Mouse (Mus musculus) right cerebral cortex, postnatal 36 days (tissue): ENCODE results near the gene Szt2.
A peak's percentile ranks its signal among the peaks of the same experiment; 100 is the strongest.

ENCODE experiments used
- DNase-seq, 2 experiments: peaks; one replicate each; pipeline ENCODE4 v3.0.0; 2022; ENCODE audit warnings: low spot score in 2 of 2, mixed read lengths in 1 of 2

The Szt2 gene

GRCm38 (mm10) chr4:118409142-118409900, at the start of gene Szt2, which contains the start of gene Med8:
Gene Szt2, minus strand, starts transcription at chr4:118409273.
Gene Med8, plus strand, starts transcription at chr4:118409337.
- DNase-seq, result peak; percentile 87 to 89

- DNase-seq, result no peak
Measured at GRCm38 (mm10) chr4:118457345-118457975, 48.4 kb upstream of the Szt2 start, which contains the start of gene Mpl. Gene Mpl, minus strand, starts transcription at chr4:118457513.

DNA sequence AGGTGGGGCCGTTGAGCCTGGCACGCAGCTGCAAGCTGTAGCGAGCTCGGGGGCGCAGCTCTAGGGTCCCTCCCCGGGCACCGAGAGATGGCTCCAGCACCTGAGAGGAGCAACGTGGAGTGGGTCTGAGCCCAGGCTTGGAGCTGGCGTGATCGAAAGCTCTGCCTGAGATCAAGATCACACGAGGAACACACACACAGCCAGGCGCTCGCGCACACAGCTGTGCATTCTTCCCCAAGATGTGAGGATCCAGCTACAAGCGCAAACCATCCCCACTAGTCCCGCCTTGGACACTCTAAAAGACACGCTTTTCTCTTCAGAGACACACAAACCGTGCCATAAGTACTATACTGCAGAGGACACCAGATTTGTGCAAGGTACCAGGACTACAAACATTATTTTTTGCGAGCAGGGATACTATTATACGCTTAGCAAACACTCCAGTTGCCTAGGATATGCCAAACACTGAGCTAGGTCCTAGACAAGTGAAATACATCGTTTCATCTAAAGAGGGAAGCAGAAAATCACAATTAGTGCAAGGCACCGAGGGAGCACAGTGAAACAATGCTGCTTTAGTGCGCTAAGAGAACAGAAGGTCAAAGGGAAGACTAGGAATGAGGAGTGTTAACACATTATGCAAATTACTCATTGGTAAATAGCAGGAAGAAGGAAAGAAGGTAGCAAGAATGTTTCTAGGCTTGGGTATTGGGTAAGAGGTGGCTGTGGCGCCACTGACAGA, 37.5 kb upstream of the Szt2 start:
- no peak for DNase-seq

- no peak for DNase-seq
Measured at GRCm38 (mm10) chr4:118445781-118446414, 36.8 kb upstream of the Szt2 start.

GRCm38 (mm10) chr4:118445088-118445487, 36.0 kb upstream of the Szt2 start:
- DNase-seq, result peak in 1 of 2 experiments; percentile 69

GRCm38 (mm10) chr4:118437829-118438253, 28.8 kb upstream of the Szt2 start:
- DNase-seq, result no peak

DNA sequence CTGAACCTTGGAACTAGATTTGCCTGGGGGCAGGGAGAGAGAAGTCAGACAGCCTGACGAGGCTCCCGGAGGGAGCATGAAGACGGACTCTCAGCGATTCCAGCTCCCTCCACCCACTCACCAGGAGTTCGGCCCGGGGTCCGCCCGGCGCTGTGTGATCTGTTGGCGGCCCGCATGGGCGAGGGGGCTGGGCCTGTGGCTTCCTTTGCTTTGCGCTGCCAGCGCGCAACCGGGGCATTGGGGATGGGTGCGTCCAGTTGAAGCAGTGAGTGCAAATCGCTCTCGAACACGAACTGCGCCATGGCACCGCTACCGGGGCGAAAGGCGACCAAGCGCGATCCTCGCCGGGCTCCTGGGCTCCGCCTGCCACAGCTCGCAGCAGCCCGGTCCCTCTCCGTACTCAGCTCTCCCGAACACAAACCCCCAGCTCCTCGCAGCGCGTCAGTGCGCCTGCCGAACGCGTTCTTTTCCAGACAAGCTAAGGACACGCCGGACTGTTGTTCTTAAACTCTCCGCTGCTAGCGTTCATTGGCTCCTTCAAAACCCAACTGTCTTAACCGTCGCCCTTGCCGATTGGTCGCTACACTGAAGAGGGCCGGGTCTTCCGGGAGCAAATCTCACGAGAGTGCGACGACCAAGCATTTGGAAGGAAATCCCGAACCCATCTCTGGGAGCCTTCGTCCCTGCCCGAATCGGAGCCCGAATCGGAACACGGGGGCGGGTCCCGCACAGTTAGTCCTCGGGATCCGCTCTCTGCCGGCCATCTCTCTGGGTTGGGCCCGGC, 27.9 kb upstream of the Szt2 start, which contains the start of gene Cdc20:
Gene Cdc20, minus strand, starts transcription at position 533 of the 784 bp plus-strand sequence.
- DNase-seq, result peak; percentile 82 to 85

- DNase-seq, result no peak
Measured at GRCm38 (mm10) chr4:118432332-118432731, 23.3 kb upstream of the Szt2 start.

DNA sequence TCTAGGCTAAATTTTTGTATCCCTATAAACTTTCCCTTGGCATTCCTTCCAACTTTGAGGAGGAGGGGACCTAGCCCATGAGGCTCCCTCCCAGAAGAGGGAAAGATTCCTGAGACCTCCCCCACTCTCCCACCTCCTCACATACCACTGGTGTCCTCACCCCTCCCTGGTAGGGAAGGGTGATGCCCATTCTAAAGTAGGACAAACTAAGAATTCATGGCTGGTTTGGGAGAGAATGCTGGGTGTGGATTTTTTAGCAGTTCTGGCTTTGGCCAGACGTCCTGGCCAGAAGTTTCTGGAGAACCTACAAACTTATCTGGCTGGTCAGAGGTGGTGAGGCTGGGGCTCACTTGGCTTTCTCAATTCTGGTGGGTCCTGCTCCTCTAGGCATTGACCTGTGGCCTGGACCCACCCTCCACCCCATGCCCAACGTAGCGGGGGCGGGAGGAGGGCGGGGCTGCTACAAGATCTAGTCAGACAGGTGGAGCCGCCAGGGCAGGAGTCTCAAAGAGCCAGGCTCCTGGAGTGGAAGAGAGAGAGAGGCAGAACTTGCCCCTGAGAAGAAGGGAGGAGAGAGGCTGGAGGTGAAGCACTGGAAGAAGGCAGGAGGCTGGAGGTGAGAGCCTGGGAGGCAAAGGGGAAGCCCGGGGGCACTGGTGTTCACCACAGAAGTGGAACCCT, 20.3 kb upstream of the Szt2 start:
- DNase-seq, result no peak

DNA sequence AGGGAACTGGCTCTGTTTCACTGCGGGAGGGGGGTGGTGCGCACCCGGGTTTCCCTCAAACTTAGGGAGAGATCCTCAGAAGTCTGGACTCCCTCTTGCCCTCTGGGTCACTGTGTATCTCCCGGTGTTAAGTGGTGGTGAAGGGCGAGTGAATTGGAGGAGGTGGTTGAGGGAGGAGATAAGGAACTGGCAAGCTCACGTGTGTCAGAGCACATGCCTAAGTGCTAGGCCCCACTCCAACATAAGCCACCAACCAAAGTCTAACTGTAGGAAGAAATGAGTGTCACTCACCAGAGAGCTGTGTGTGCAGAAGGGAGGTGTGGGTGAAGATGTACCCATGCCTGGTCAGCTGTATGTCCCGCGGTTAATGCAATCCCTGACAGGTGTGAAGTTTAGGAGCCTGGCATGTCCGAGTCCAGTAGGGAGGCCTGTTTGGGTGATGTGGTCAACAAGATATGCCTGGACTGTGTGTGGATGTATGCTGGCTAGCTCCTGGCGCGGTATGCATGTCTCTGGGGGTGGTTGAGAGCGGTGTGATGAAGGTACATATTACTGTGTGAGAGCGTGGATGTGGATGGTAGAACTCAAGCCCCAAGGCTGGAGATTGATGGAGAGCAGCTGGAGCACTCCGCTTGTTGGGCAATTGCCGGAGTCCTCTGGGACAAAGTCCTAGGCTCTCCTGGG, 19.6 kb upstream of the Szt2 start:
- DNase-seq, result no peak

GRCm38 (mm10) chr4:118427768-118428451, 18.8 kb upstream of the Szt2 start, which contains the start of gene Elovl1:
Gene Elovl1, plus strand, starts transcription at chr4:118428093.
- peak; percentile 53 to 54 for DNase-seq

GRCm38 (mm10) chr4:118427415-118427767, 18.3 kb upstream of the Szt2 start:
- no peak for DNase-seq

GRCm38 (mm10) chr4:118425374-118425773, 16.3 kb upstream of the Szt2 start:
- no peak for DNase-seq

DNA sequence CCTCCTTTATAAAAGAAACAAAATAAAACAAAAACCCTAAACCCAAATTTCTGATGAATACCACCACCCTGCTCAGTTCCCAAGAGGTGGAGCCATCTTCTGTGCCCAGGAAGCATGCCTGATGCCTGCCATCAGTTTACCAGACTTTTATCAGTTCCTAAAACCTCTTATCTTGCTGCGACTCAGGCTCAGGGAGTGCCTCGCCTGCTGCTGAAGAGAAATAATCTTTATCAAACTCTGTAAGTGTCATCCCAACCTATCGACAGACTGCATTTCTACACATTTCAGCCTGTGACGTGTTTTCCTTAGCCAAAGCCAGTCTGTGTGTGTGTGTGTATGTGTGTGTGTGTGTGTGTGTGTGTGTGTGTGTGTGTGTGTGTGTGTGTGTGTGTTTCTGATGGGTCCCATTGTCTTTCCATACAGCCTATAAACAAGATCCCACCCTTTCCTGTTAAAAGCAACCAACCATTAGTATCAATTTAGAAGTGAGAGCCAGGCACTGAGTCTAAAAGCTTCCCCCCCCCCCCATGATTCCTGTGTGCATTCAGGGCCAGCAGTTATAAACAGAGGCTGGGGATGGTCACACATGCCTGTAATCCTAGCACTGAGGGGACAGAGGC, 15.6 kb upstream of the Szt2 start:
- DNase-seq, result no peak

DNA sequence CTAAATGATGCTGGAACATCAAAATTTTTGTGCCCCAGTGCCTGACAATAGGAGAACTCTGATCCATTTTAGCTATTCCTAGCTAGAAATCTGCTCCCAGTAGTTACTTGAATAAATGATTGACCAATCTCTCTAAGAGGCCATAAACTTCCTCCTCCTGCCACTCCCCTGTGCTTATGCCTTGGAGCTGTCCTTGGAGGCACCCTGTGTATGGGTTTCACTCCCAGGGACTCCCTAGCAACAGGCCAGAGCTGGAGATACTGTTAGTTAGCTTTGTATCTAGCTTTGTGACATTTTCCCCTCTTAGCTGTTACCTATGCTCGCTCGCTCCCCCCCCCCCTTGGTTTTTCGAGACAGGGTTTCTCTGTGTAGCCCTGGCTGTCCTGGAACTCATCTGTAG, 12.3 kb upstream of the Szt2 start:
- DNase-seq, result no peak

DNA sequence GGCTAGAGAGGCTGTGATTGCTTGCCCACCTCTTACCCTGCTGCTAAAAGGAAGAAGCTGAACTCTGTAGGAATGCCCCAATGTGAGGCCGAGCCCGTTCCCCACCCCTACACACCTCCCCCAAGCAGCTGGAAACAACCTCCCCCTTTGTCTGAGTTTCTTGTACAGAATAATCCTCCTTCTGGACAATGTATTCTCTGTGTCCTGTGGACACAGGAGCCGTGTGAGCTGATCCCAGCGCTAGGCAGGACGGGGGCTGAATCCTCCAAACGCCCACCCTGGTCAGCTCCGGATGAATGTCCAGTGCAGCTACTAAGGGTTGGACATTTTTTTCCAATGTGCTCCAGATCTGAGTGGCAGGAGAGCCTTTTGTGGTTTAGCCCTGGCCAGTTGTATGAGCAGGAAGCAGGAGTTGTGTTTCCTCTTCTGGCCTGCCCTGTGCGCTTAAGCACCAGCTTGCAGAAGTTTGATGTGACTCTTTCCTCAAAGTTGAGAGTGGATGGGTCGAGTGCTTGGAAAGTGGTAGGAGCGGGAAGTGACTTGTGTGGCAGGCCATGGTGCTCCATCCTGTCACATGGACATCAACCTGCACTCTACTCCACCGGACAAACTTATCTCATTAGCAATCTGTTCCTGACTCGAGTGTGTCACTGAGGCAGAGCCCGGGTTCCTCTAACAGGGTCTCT, 8.2 kb upstream of the Szt2 start:
- no peak for DNase-seq

GRCm38 (mm10) chr4:118416329-118416728, 7.3 kb upstream of the Szt2 start:
- DNase-seq, result peak in 1 of 2 experiments; percentile 51

DNA sequence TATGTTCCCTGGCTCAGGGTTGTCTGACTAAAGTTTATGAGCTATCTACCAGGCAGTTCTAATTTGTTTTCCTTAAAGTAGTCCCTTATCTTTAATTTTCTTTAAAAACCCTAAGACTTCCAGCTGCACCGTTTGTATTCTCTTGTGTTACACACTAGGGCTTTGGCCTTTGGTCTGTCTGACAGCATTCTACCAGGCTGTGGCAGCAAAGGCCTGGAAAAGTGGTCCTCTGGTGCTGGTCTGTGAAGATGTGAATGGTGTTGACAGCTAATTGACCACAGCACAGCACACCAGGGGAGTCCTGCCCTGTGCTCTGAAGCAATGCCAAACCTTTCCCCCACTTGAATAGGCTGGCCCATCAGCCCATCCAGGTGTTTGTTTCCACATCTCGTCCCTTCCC, 6.7 kb upstream of the Szt2 start:
- DNase-seq, result no peak
